ENCODE assay signal across 8 mouse cellular contexts in the genomic region with DNA sequence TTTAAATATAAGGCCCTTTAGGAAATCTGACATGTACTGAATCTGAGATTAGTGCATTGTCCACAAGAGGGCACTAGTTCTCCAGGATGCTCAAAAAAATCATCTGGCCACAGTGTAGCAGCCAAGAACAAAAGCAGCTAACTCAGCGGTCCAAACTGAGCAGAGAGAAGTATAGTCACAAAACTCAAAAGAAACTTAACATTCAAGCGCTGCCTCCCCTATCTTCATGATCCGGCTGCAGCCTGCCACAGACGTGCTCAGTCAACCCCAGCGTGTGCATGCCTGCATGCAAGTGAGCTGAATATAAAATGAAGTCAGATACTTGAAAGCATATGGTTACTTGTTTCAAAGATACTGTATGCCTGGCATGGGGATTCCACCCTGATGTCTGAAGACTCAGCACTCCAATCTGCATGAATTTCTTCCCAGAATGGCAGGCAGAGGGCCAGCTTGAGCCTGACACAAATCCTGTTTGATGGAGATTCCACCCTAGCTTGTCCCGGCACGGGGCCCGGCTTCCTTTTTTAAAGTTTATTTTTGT. TPM values are rescaled to one million over a fixed set of nuclear protein-coding genes. Genes with fewer than 3 reads are reported as not detected.
A peak's percentile ranks its signal among the peaks of the same experiment; 100 is the strongest.
DNase-seq lines count a peak whose midpoint lies in the region; ATAC-seq and TF ChIP-seq lines count a peak whose summit lies in the region.

No protein-coding gene starts in this region.

- H3K27me3 ChIP-seq in cerebellum, adult 2 months (ENCODE audit: control insufficient read depth, insufficient read depth, low read length), result no peaks in the 10 kb centered on the region
- no peaks in the 10 kb centered on the region for H3K27me3 ChIP-seq in forebrain, postnatal 0 days (ENCODE audit: insufficient read depth, low read length)
- H3K27me3 ChIP-seq in hindbrain, embryonic 14.5 days (ENCODE audit: control insufficient read depth, insufficient read depth, low read length), result no peaks in the 10 kb centered on the region

- H3K4me2 ChIP-seq in forebrain, postnatal 0 days (ENCODE audit: low read depth), result peak overlapping the region; percentile 35
- H3K4me2 ChIP-seq in hindbrain, embryonic 14.5 days (replicated peaks), result peak overlapping the region; percentile 32

- H3K36me3 ChIP-seq in forebrain, postnatal 0 days (ENCODE audit: insufficient read depth), result no peaks in the 10 kb centered on the region
- no peaks in the 10 kb centered on the region for H3K36me3 ChIP-seq in hindbrain, embryonic 14.5 days (replicated peaks; ENCODE audit: control insufficient read depth, insufficient read depth)

- 13% methylated on average over 8 of the region's 8 CpGs for WGBS in cerebellum, adult 2 months
- 16% methylated on average over 8 of the region's 8 CpGs for WGBS in forebrain, postnatal 0 days
- WGBS in hindbrain, embryonic 14.5 days, result 28% methylated on average over 8 of the region's 8 CpGs

- DNase-seq in right cerebral cortex, adult 18-20 months, result peak; percentile 63
- DNase-seq in right cerebral cortex, postnatal 14 days, result no peak
- peak; percentile 41 to 69 for DNase-seq in cerebellum, adult 2 months
- peak; percentile 90 for DNase-seq in forebrain, postnatal 0 days
- DNase-seq in hindbrain, embryonic 14.5 days (ENCODE audit: low spot score), result peak; percentile 91
- DNase-seq in layer of hippocampus, postnatal 36 days, result peak; percentile 31 to 38
- DNase-seq in lung, postnatal 25 days (ENCODE audit: low spot score), result peak; percentile 80
- DNase-seq in right cerebral cortex, postnatal 10 days (ENCODE audit: low spot score in 2 of 2), result peak; percentile 70 to 77

- no peak for TF ChIP-seq POLR2A in cerebellum, adult 2 months (IDR thresholded peaks at IDR 0.05; ENCODE audit: borderline replicate concordance, insufficient read depth, low read length)

- no peak overlapping the region for H3K4me3 ChIP-seq in cerebellum, adult 2 months (replicated peaks; ENCODE audit: insufficient read depth, low read depth, low read length)
- H3K4me3 ChIP-seq in forebrain, postnatal 0 days (ENCODE audit: low read depth, low read length), result no peak overlapping the region
- no peak overlapping the region for H3K4me3 ChIP-seq in hindbrain, embryonic 14.5 days (replicated peaks; ENCODE audit: low read length)

- peak; percentile 44; the same call in 1 of the 2 replicates for TF ChIP-seq CTCF in cerebellum, adult 2 months (IDR thresholded peaks at IDR 0.05; ENCODE audit: borderline replicate concordance, insufficient read depth, low read depth, low read length)
- peak; percentile 82 for TF ChIP-seq CTCF in forebrain, postnatal 0 days (IDR thresholded peaks at IDR 0.05; ENCODE audit: low read depth)

- H3K27ac ChIP-seq in cerebellum, adult 2 months (ENCODE audit: insufficient read depth, low read length), result no peak overlapping the region
- 0 out of 2 replicates have a peak overlapping the region, but pooled peaks have one; percentile 29 for H3K27ac ChIP-seq in forebrain, postnatal 0 days (ENCODE audit: low read depth, low read length)
- no peak overlapping the region for H3K27ac ChIP-seq in hindbrain, embryonic 14.5 days

- H3K4me1 ChIP-seq in cerebellum, adult 2 months (ENCODE audit: control insufficient read depth, insufficient read depth, low read length), result no peaks in the 10 kb centered on the region; the same call in 1 of the 2 replicates
- no peaks in the 10 kb centered on the region; the same call in 1 of the 2 replicates for H3K4me1 ChIP-seq in forebrain, postnatal 0 days (ENCODE audit: insufficient read depth)
- peaks cover 5% of the 10 kb centered on the region; the same call in 1 of the 2 replicates for H3K4me1 ChIP-seq in hindbrain, embryonic 14.5 days (replicated peaks; ENCODE audit: control insufficient read depth, insufficient read depth, low read length)

- ATAC-seq in forebrain, postnatal 0 days, result peak; percentile 92
- peak; percentile 58; the same call in 1 of the 2 replicates for ATAC-seq in hindbrain, embryonic 14.5 days (ENCODE audit: low FRiP score)

- no peaks in the 10 kb centered on the region for H3K9me3 ChIP-seq in forebrain, postnatal 0 days (ENCODE audit: low read length)
- no peaks in the 10 kb centered on the region for H3K9me3 ChIP-seq in hindbrain, embryonic 14.5 days (ENCODE audit: control insufficient read depth, low read length)

- H3K9ac ChIP-seq in forebrain, postnatal 0 days, result no peak overlapping the region
- peak overlapping the region; percentile 35; the same call in 1 of the 2 replicates for H3K9ac ChIP-seq in hindbrain, embryonic 14.5 days

RNA-seq across cellular contexts. Expression of gene Trim2, which starts 8.0 kb away (rescaled TPM):
- polyA plus RNA-seq in cerebellum, adult 2 months (2012; rRNA removed), result 120 and 129 TPM in 2 replicates
- 186 and 218 TPM in 2 replicates for total RNA-seq in forebrain, postnatal 0 days (2014; rRNA removed)
- 75.9 and 127 TPM in 2 replicates for polyA plus RNA-seq in forebrain, postnatal 0 days (2015; fragmentation: Nextera tagmentation; extraction: Ambion mirVana)
- polyA plus RNA-seq in hindbrain, embryonic 14.5 days (2014; fragmentation: Nextera tagmentation; extraction: Ambion mirVana), result 136 and 151 TPM in 2 replicates
- total RNA-seq in layer of hippocampus, postnatal 36 days (2021), result 100 to 1,000 TPM; 410 to 433 TPM
